Mouse (Mus musculus) hindbrain, embryonic 15.5 days (tissue): ENCODE results near the gene Rack1. TPM values are rescaled to one million over a fixed set of nuclear protein-coding genes. Genes with fewer than 3 reads are reported as not detected.
A peak's percentile ranks its signal among the peaks of the same experiment; 100 is the strongest.
"Not testable (repeated sequence)": the region's sequence is repeated elsewhere in the genome, so short reads cannot be mapped to it uniquely, and the experiment has no call there.

ENCODE experiments used
- ATAC-seq: fragments of 200-750 bp; cut with Nextera tagmentation; 2 replicates; pipeline ENCODE4 v1.8.0; 2017; ENCODE audit warnings: low read depth, moderate number of reproducible peaks, moderate TSS enrichment; ENCODE audit not compliant: low FRiP score
- H3K27ac ChIP-seq: fragments of 300-500 bp; sonication (generic); replicated peaks from 2 replicates; pipeline ENCODE4 v1.5.1; 2015; ENCODE audit warnings: mild to moderate bottlenecking, inconsistent platforms
- H3K27me3 ChIP-seq: fragments of 300-500 bp; sonication (generic); 2 replicates; pipeline ENCODE4 v1.6.1; 2015; ENCODE audit warnings: control low read depth, inconsistent platforms
- H3K36me3 ChIP-seq: fragments of 300-500 bp; sonication (generic); 2 replicates; pipeline ENCODE4 v1.6.1; 2015; ENCODE audit warnings: control low read depth, inconsistent platforms
- H3K4me1 ChIP-seq: fragments of 300-500 bp; sonication (generic); replicated peaks from 2 replicates; pipeline ENCODE4 v1.6.1; 2015; ENCODE audit warnings: control low read depth, inconsistent platforms
- H3K4me2 ChIP-seq: fragments of 300-500 bp; sonication (generic); 2 replicates; pipeline ENCODE4 v1.6.1; 2015; ENCODE audit warnings: moderate library complexity, mild to moderate bottlenecking, inconsistent platforms
- H3K4me3 ChIP-seq: fragments of 300-500 bp; sonication (generic); 2 replicates; pipeline ENCODE4 v1.5.1; 2015; ENCODE audit warnings: mild to moderate bottlenecking, inconsistent platforms
- H3K9ac ChIP-seq: fragments of 300-500 bp; sonication (generic); 2 replicates; pipeline ENCODE4 v1.6.1; 2015; ENCODE audit warnings: inconsistent platforms
- H3K9me3 ChIP-seq: fragments of 300-500 bp; sonication (generic); 2 replicates; pipeline ENCODE4 v1.6.1; 2016; ENCODE audit warnings: control low read depth, inconsistent platforms
- WGBS: fragments of 180-500 bp; shearing (Covaris S2); methylation state at CpG from one replicate; pipeline ENCODE4 v1.1.7; 2015; 5-methylcytosine and 5-hydroxymethylcytosine counted together
- polyA plus RNA-seq: library from polyadenylated mRNA; unstranded; fragments of >200 nt; fragmentation: Nextera tagmentation; extraction: Ambion mirVana; gene quantifications from 2 replicates; pipeline ENCODE4 v1.2.1, GENCODE M21; 2015

The Rack1 gene
- polyA plus RNA-seq, 1 experiment from 2014 or later = 361 TPM

- peak overlapping the region; percentile 72 for H3K4me3 ChIP-seq
- peak overlapping the region; percentile 64 for H3K9ac ChIP-seq
- ATAC-seq = no peak; the same call in 1 of the 2 replicates
- H3K27ac ChIP-seq = peak overlapping the region; percentile 72
- no peaks in the 10 kb centered on the region for H3K9me3 ChIP-seq
- H3K27me3 ChIP-seq = no peaks in the 10 kb centered on the region
- peak overlapping the region; percentile 64 for H3K4me2 ChIP-seq
- 2% methylated on average over 16 of the region's 16 CpGs for WGBS
- H3K4me1 ChIP-seq = peaks cover 24% of the 10 kb centered on the region
- H3K36me3 ChIP-seq = no peaks in the 10 kb centered on the region
Measured at GRCm38 (mm10) chr11:48838181-48838797, 38.2 kb downstream of the Rack1 start.

DNA sequence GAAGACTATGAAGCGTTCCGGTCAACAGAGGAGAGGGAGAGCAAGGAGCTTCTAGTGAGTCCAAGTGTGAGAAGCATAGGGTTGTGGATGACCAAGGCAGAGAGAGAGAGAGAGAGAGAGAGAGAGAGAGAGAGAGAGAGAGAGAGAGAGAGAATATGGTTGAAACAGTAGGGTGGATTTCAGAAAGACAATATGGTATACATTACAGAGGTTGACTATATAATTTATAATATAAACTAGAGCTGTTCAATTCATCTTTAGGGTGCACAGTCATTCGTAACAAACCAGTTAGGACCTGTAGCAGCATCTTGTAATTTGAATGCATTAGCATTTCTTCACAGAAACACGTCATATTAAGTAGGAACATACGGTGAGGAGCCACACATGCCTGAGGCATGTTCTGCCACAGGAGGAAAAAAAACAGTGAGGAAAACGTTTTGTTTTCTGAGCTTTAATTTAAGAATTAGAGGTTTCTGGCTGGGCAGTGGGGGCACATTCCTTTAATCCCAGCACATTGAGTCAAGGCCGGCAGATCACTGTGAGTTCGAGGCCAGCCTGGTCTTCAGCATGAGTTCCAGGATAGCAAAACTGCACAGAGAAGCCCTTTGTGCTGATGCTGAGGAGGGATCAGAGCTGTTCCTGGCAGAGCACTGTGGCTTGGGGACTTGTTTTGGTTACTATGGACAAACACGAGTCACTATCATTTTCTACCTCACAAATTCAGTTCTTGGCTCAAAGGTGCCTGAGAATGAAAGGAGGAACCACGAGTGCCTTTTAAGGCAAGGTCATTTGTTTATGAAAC, 38.9 kb downstream of the Rack1 start:
- H3K36me3 ChIP-seq = no peaks in the 10 kb centered on the region
- 75% methylated on average over 10 of the region's 10 CpGs for WGBS
- H3K9ac ChIP-seq = no peak overlapping the region
- peak overlapping the region; percentile 64 for H3K4me2 ChIP-seq
- no peak overlapping the region for H3K27ac ChIP-seq
- H3K9me3 ChIP-seq = no peaks in the 10 kb centered on the region
- H3K4me1 ChIP-seq = peaks cover 24% of the 10 kb centered on the region
- peak overlapping the region; percentile 72 for H3K4me3 ChIP-seq
- ATAC-seq = no peak
- H3K27me3 ChIP-seq = 0 out of 2 replicates have a peak, but pooled peaks cover 2% of the 10 kb centered on the region

DNA sequence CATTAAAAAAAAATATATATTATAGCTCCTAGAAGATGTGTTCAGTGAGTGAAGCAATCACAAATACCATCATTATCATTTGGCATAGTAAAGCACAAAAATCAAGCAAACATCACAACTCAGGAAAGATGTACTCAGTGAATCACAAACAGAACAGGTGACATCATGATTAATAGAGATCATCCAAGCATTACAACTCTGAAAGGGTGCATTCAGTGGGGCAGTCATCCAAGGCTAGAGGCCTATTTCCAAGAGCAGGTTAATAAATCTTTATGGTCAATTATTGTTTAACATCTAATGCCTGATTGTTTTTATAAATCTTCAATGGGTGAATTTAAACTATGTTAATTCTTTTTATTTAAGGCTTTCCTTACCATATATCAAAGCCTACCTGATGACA, 40.7 kb downstream of the Rack1 start:
- no peak for ATAC-seq
- Histone ChIP-seq H3K4me2 (no peak overlapping the region), H3K36me3 (no peaks in the 10 kb centered on the region), H3K4me1 (peaks cover 19% of the 10 kb centered on the region), H3K9ac (no peak overlapping the region), H3K4me3 (no peak overlapping the region), H3K9me3 (no peaks in the 10 kb centered on the region), H3K27me3 (0 out of 2 replicates have a peak, but pooled peaks cover 2% of the 10 kb centered on the region), H3K27ac (no peak overlapping the region)

DNA sequence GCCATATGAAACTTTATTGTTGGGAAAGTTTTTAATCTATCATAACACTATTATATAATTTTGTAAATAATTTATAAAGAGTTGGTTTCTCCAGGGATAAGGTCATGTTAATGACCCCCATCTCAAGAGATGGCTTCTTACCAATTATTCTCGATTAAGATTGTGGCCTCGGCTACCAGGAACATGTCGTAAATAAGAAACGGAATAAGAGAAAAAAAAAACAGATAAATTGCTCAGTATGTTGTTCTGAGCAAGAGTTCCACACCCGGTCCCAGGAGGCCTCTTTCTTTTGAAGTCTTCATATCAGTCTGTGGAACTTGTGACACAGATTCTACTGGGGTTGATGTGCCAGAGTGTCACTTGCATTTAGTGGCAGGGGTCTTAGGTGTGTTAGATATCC, 41.1 kb downstream of the Rack1 start:
- no peak overlapping the region for H3K4me3 ChIP-seq
- no peak for ATAC-seq
- H3K9me3 ChIP-seq = no peaks in the 10 kb centered on the region
- H3K4me2 ChIP-seq = no peak overlapping the region
- no peaks in the 10 kb centered on the region for H3K36me3 ChIP-seq
- no peak overlapping the region for H3K27ac ChIP-seq
- no peak overlapping the region for H3K9ac ChIP-seq
- WGBS = 91% methylated on average over 5 of the region's 5 CpGs
- H3K4me1 ChIP-seq = peaks cover 19% of the 10 kb centered on the region
- 0 out of 2 replicates have a peak, but pooled peaks cover 2% of the 10 kb centered on the region for H3K27me3 ChIP-seq

DNA sequence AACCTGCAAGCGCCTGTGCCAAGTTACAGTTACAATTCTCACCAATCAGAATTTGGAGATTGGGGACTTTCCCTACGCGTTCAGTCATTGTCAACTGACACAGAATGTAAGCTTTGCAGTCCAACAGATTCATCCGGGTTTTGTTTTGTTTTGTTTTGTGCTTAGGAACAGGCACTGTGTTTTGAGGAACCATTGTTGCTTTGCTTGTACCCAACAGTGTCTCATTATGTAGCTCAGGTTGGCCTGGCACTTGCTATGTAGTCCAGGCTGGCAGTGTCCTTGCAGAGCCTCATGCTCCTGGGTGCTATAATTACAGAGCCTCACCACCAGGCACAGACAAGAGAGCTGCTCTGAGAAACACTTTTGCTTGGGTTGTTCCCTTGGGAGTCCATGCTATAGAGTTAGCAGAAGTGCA, 42.3 kb downstream of the Rack1 start:
- H3K9ac ChIP-seq = no peak overlapping the region
- no peak overlapping the region for H3K4me3 ChIP-seq
- no peak overlapping the region for H3K27ac ChIP-seq
- 0 out of 2 replicates have a peak, but pooled peaks cover 2% of the 10 kb centered on the region for H3K27me3 ChIP-seq
- H3K4me1 ChIP-seq = peaks cover 13% of the 10 kb centered on the region
- ATAC-seq = no peak
- 85% methylated on average over 4 of the region's 4 CpGs for WGBS
- H3K4me2 ChIP-seq = no peak overlapping the region
- no peaks in the 10 kb centered on the region for H3K9me3 ChIP-seq
- H3K36me3 ChIP-seq = no peaks in the 10 kb centered on the region

DNA sequence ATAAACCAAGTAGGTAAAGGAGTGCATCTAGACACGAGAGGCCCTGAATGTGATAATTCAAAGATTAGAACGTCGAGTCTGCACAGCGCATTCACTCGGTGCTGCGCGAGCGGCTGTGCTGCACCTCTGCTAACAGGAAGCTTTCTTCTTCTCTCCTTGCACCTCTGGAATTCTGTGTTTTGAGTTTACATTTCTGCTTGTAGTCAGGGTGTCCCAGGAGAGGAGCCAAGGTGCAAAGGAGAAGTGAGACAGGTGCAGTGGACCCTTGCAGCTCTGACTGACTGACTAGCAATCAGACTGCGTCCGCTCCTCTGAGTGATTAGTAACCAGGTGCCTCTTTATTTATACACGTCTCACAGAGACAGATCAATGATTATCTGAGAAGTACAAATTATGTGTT, 43.1 kb downstream of the Rack1 start:
- no peak overlapping the region for H3K4me3 ChIP-seq
- peaks cover 10% of the 10 kb centered on the region for H3K4me1 ChIP-seq
- no peak overlapping the region for H3K27ac ChIP-seq
- ATAC-seq = no peak
- no peaks in the 10 kb centered on the region for H3K9me3 ChIP-seq
- H3K4me2 ChIP-seq = no peak overlapping the region
- H3K27me3 ChIP-seq = 0 out of 2 replicates have a peak, but pooled peaks cover 2% of the 10 kb centered on the region
- 86% methylated on average over 11 of the region's 11 CpGs for WGBS
- no peak overlapping the region for H3K9ac ChIP-seq
- H3K36me3 ChIP-seq = no peaks in the 10 kb centered on the region

- ATAC-seq = no peak
- H3K4me3 ChIP-seq = no peak overlapping the region
- H3K4me1 ChIP-seq = 0 out of 2 replicates have a peak, but pooled peaks cover under 1% of the 10 kb centered on the region
- WGBS = 71% methylated on average over 6 of the region's 6 CpGs
- no peak overlapping the region for H3K9ac ChIP-seq
- H3K4me2 ChIP-seq = no peak overlapping the region
- no peaks in the 10 kb centered on the region for H3K36me3 ChIP-seq
- no peaks in the 10 kb centered on the region for H3K9me3 ChIP-seq
- H3K27ac ChIP-seq = no peak overlapping the region
- H3K27me3 ChIP-seq = 0 out of 2 replicates have a peak, but pooled peaks cover 2% of the 10 kb centered on the region
Measured at GRCm38 (mm10) chr11:48844309-48844708, 44.2 kb downstream of the Rack1 start.

- ATAC-seq = no peak
- no peak overlapping the region for H3K4me2 ChIP-seq
- H3K27ac ChIP-seq = no peak overlapping the region
- no peaks in the 10 kb centered on the region for H3K9me3 ChIP-seq
- WGBS = 49% methylated on average over 13 of the region's 13 CpGs
- H3K27me3 ChIP-seq = 0 out of 2 replicates have a peak, but pooled peaks cover 2% of the 10 kb centered on the region
- H3K36me3 ChIP-seq = no peaks in the 10 kb centered on the region
- H3K4me3 ChIP-seq = no peak overlapping the region
- no peak overlapping the region for H3K9ac ChIP-seq
- H3K4me1 ChIP-seq = no peaks in the 10 kb centered on the region
Measured at GRCm38 (mm10) chr11:48845244-48845815, 45.2 kb downstream of the Rack1 start.

GRCm38 (mm10) chr11:48846362-48846761, 46.2 kb downstream of the Rack1 start:
- H3K4me3 ChIP-seq, H3K4me1 ChIP-seq, H3K36me3 ChIP-seq, H3K27ac ChIP-seq, H3K27me3 ChIP-seq, H3K4me2 ChIP-seq, H3K9ac ChIP-seq, ATAC-seq, H3K9me3 ChIP-seq: not testable (repeated sequence)
- 77% methylated on average over 2 of the region's 2 CpGs for WGBS

DNA sequence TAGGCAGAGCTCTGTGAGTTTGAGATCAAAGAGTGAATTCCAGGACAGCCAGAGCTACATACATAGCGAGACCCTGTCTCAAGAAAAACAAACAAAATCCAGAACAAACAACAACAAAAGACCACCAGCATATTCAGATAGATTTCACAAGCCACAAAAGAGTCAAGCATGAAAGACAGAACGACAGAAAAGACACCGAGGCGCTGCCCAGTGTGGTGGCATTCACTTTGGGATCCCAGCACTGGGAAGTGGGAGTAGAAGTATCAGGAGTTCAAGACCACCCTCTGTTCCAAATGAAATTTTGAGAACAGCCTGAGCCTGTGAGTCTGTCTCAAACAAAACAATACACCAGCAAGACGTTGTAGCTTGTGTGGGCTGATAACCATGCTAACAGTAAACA, 46.7 kb downstream of the Rack1 start:
- Histone ChIP-seq H3K36me3 (no peaks in the 10 kb centered on the region), H3K4me3 (no peak overlapping the region), H3K27me3 (0 out of 2 replicates have a peak, but pooled peaks cover 2% of the 10 kb centered on the region), H3K27ac (no peak overlapping the region), H3K9me3 (no peaks in the 10 kb centered on the region), H3K4me1 (no peaks in the 10 kb centered on the region), H3K4me2 (no peak overlapping the region), H3K9ac (no peak overlapping the region)
- WGBS = 61% methylated on average over 5 of the region's 5 CpGs
- no peak for ATAC-seq

GRCm38 (mm10) chr11:48850240-48850639, 50.1 kb downstream of the Rack1 start:
- H3K27me3 ChIP-seq = no peaks in the 10 kb centered on the region
- no peak for ATAC-seq
- peaks cover 20% of the 10 kb centered on the region for H3K4me1 ChIP-seq
- H3K9ac ChIP-seq = no peak overlapping the region
- no peaks in the 10 kb centered on the region for H3K9me3 ChIP-seq
- H3K4me3 ChIP-seq = no peak overlapping the region
- no peak overlapping the region for H3K27ac ChIP-seq
- H3K4me2 ChIP-seq = no peak overlapping the region
- H3K36me3 ChIP-seq = no peaks in the 10 kb centered on the region
- WGBS = 49% methylated on average over 2 of the region's 2 CpGs
